Mouse (Mus musculus) hindbrain, embryonic 14.5 days (tissue): ENCODE results near the gene Ttn. TPM values are rescaled to one million over a fixed set of nuclear protein-coding genes. Genes with fewer than 3 reads are reported as not detected.

Source experiments
- ATAC-seq: fragments of 200-750 bp; cut with Nextera tagmentation; 2 replicates; pipeline ENCODE4 v1.8.0; 2017; ENCODE audit warnings: moderate number of reproducible peaks, mild to moderate bottlenecking, moderate TSS enrichment, moderate library complexity; ENCODE audit not compliant: low FRiP score
- DNase-seq: peaks from one replicate; pipeline ENCODE4 v3.0.0-alpha.2; 2015; ENCODE audit warnings: low spot score
- H3K27ac ChIP-seq: fragments of 300-500 bp; sonication (generic); 2 replicates; pipeline ENCODE4 v1.5.1; 2014; ENCODE audit warnings: mild to moderate bottlenecking, moderate library complexity
- H3K27me3 ChIP-seq: fragments of 300-500 bp; sonication (generic); 2 replicates; pipeline ENCODE4 v1.6.1; 2014; ENCODE audit warnings: mild to moderate bottlenecking, low read length, mixed read lengths; ENCODE audit not compliant: control insufficient read depth, insufficient read depth
- H3K36me3 ChIP-seq: fragments of 300-500 bp; sonication (generic); replicated peaks from 2 replicates; pipeline ENCODE4 v1.6.1; 2014; ENCODE audit not compliant: control insufficient read depth, insufficient read depth
- H3K4me1 ChIP-seq: fragments of 300-500 bp; sonication (generic); replicated peaks from 2 replicates; pipeline ENCODE4 v1.6.1; 2014; ENCODE audit warnings: antibody characterized with exemption, low read length, mixed read lengths; ENCODE audit not compliant: control insufficient read depth, insufficient read depth
- H3K4me2 ChIP-seq: fragments of 300-500 bp; sonication (generic); replicated peaks from 2 replicates; pipeline ENCODE4 v1.6.1; 2014; ENCODE audit warnings: mild to moderate bottlenecking, moderate library complexity
- H3K4me3 ChIP-seq: fragments of 300-500 bp; sonication (generic); replicated peaks from 2 replicates; pipeline ENCODE4 v1.5.1; 2014; ENCODE audit warnings: mild to moderate bottlenecking, low read length
- H3K9ac ChIP-seq: fragments of 300-500 bp; sonication (generic); 2 replicates; pipeline ENCODE4 v1.6.1; 2014
- H3K9me3 ChIP-seq: fragments of 300-500 bp; sonication (generic); 2 replicates; pipeline ENCODE4 v1.6.1; 2016; ENCODE audit warnings: low read length; ENCODE audit not compliant: control insufficient read depth
- WGBS: fragments of 180-500 bp; shearing (Covaris S2); extraction: QIAGEN DNeasy Blood & Tissue Kit; methylation state at CpG from one replicate; pipeline ENCODE4 v1.1.7; 2014; 5-methylcytosine and 5-hydroxymethylcytosine counted together
- polyA plus RNA-seq: library from polyadenylated mRNA; unstranded; fragments of >200 nt; fragmentation: Nextera tagmentation; extraction: Ambion mirVana; gene quantifications from 2 replicates; pipeline ENCODE4 v1.2.1, GENCODE M21; 2014

The Ttn gene
- polyA plus RNA-seq, 1 experiment from 2014 or later = 0.37 TPM

- no peak for DNase-seq
- no peaks in the 10 kb centered on the region for H3K4me1 ChIP-seq
- no peaks in the 10 kb centered on the region for H3K36me3 ChIP-seq
- H3K9me3 ChIP-seq = peaks cover 61% of the 10 kb centered on the region
- no peak overlapping the region for H3K4me2 ChIP-seq
- no peaks in the 10 kb centered on the region for H3K27me3 ChIP-seq
- no peak overlapping the region for H3K9ac ChIP-seq
- H3K4me3 ChIP-seq = no peak overlapping the region
- no peak overlapping the region for H3K27ac ChIP-seq
- 94% methylated on average over 14 of the region's 14 CpGs for WGBS
- no peak for ATAC-seq
Measured at GRCm38 (mm10) chr2:76748696-76749095, 233.7 kb downstream of the Ttn start.

- Histone ChIP-seq H3K36me3 (peaks cover 4% of the 10 kb centered on the region; the same call in 1 of the 2 replicates), H3K27ac (no peak overlapping the region), H3K4me1 (no peaks in the 10 kb centered on the region), H3K27me3 (no peaks in the 10 kb centered on the region), H3K4me2 (no peak overlapping the region), H3K9me3 (peaks cover 58% of the 10 kb centered on the region), H3K9ac (no peak overlapping the region), H3K4me3 (no peak overlapping the region)
- no peak for DNase-seq
- no peak for ATAC-seq
- 96% methylated on average over 14 of the region's 14 CpGs for WGBS
Measured at GRCm38 (mm10) chr2:76719650-76720049, 262.7 kb downstream of the Ttn start.

GRCm38 (mm10) chr2:76714984-76715383 lies 267.4 kb downstream of the Ttn start:
- ATAC-seq = no peak
- no peak for DNase-seq
- Histone ChIP-seq H3K27ac (no peak overlapping the region), H3K4me2 (no peak overlapping the region), H3K27me3 (no peaks in the 10 kb centered on the region), H3K36me3 (peaks cover 13% of the 10 kb centered on the region), H3K4me3 (no peak overlapping the region), H3K9me3 (peaks cover 81% of the 10 kb centered on the region), H3K4me1 (no peaks in the 10 kb centered on the region), H3K9ac (no peak overlapping the region)
- 72% methylated on average over 8 of the region's 8 CpGs for WGBS

GRCm38 (mm10) chr2:76708512-76708911 lies 273.8 kb downstream of the Ttn start:
- no peaks in the 10 kb centered on the region for H3K4me1 ChIP-seq
- no peaks in the 10 kb centered on the region for H3K27me3 ChIP-seq
- WGBS = 90% methylated on average over 3 of the region's 3 CpGs
- H3K36me3 ChIP-seq = peaks cover 16% of the 10 kb centered on the region
- no peak overlapping the region for H3K4me3 ChIP-seq
- H3K9ac ChIP-seq = no peak overlapping the region
- no peak for DNase-seq
- no peak for ATAC-seq
- peaks cover 42% of the 10 kb centered on the region for H3K9me3 ChIP-seq
- H3K4me2 ChIP-seq = no peak overlapping the region
- no peak overlapping the region for H3K27ac ChIP-seq

GRCm38 (mm10) chr2:76705655-76706054 lies 276.7 kb downstream of the Ttn start:
- peaks cover 20% of the 10 kb centered on the region for H3K9me3 ChIP-seq
- H3K27ac ChIP-seq = no peak overlapping the region
- H3K4me1 ChIP-seq = no peaks in the 10 kb centered on the region
- 86% methylated on average over 13 of the region's 13 CpGs for WGBS
- no peak overlapping the region for H3K4me3 ChIP-seq
- DNase-seq (no peak), ATAC-seq (no peak)
- no peaks in the 10 kb centered on the region for H3K27me3 ChIP-seq
- no peak overlapping the region for H3K4me2 ChIP-seq
- peaks cover 14% of the 10 kb centered on the region for H3K36me3 ChIP-seq
- H3K9ac ChIP-seq = no peak overlapping the region

GRCm38 (mm10) chr2:76702751-76703150 lies 279.6 kb downstream of the Ttn start:
- ATAC-seq (no peak), DNase-seq (no peak)
- H3K36me3 ChIP-seq = no peaks in the 10 kb centered on the region
- H3K4me1 ChIP-seq = no peaks in the 10 kb centered on the region
- 86% methylated on average over 5 of the region's 5 CpGs for WGBS
- H3K9me3 ChIP-seq = no peaks in the 10 kb centered on the region
- no peak overlapping the region for H3K9ac ChIP-seq
- H3K27ac ChIP-seq = no peak overlapping the region
- no peak overlapping the region for H3K4me3 ChIP-seq
- H3K4me2 ChIP-seq = no peak overlapping the region
- no peaks in the 10 kb centered on the region for H3K27me3 ChIP-seq

GRCm38 (mm10) chr2:76702188-76702587 lies 280.2 kb downstream of the Ttn start:
- Histone ChIP-seq H3K27me3 (no peaks in the 10 kb centered on the region), H3K4me2 (no peak overlapping the region), H3K9me3 (no peaks in the 10 kb centered on the region), H3K27ac (no peak overlapping the region), H3K36me3 (peaks cover 5% of the 10 kb centered on the region; the same call in 1 of the 2 replicates), H3K4me1 (no peaks in the 10 kb centered on the region), H3K9ac (no peak overlapping the region), H3K4me3 (no peak overlapping the region)
- no peak for ATAC-seq
- 86% methylated on average over 3 of the region's 3 CpGs for WGBS
- no peak for DNase-seq

- ATAC-seq = no peak
- 89% methylated on average over 6 of the region's 6 CpGs for WGBS
- Histone ChIP-seq H3K4me3 (no peak overlapping the region), H3K9me3 (no peaks in the 10 kb centered on the region), H3K36me3 (peaks cover 70% of the 10 kb centered on the region), H3K4me2 (no peak overlapping the region), H3K4me1 (no peaks in the 10 kb centered on the region), H3K9ac (no peak overlapping the region), H3K27me3 (no peaks in the 10 kb centered on the region), H3K27ac (no peak overlapping the region)
- no peak for DNase-seq
Measured at GRCm38 (mm10) chr2:76695290-76695689, 287.1 kb downstream of the Ttn start.

- no peak for ATAC-seq
- peaks cover 78% of the 10 kb centered on the region for H3K36me3 ChIP-seq
- WGBS = 84% methylated on average over 5 of the region's 5 CpGs
Measured at GRCm38 (mm10) chr2:76693765-76694164, 288.6 kb downstream of the Ttn start.

More at GRCm38 (mm10) chr2:76693765-76694164, 288.6 kb downstream of the Ttn start:
- Histone ChIP-seq H3K9ac (no peak overlapping the region), H3K9me3 (no peaks in the 10 kb centered on the region), H3K4me1 (no peaks in the 10 kb centered on the region), H3K4me2 (no peak overlapping the region), H3K4me3 (no peak overlapping the region), H3K27me3 (no peaks in the 10 kb centered on the region), H3K27ac (no peak overlapping the region)
- DNase-seq = no peak
